Mouse (Mus musculus) R1 (cell line): ENCODE results near the gene Cracr2b.

Experiments used
- DNase-seq: peaks from one replicate; pipeline ENCODE4 v3.0.0-alpha.2; 2018; ENCODE audit warnings: low read depth, low spot score

Cracr2b gene

DNA sequence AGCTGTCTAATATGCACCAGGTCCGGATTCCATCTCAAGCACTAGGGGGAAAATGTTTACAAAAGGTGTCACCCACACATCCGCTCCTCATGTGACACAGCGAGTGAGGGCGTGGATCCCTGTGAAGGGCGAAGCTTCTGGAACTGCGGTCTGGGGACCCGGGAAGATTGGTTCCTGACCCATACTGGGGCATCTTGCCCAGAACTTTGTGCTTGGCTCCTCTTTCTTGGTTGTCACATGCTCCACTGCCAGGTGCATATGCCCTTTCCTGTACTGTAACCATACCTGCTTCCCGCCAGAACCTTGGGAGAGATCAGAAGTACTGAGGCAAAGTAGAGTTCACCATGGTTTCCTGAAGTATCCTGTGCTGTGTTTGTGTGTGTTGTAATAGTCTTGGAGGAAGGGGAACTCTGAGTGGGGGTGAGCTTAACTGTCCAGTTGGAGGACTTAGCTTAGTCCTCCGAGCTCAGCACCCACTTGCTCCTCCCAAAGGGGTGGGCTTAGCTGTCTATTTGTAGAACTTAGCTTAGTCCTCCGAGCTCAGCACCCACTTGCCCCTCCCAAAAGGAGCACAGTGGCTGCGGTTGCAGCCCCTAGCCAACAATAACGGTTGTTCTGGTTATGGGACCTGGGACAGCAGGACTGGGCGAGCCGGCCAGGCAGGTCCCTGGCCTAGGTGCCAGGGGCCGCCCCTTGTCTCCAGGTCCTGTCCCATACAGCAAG is at the start of gene Cracr2b:
Gene Cracr2b (plus strand): TSS at position 704 of the 723 bp plus-strand sequence.
- no peak for DNase-seq

DNA sequence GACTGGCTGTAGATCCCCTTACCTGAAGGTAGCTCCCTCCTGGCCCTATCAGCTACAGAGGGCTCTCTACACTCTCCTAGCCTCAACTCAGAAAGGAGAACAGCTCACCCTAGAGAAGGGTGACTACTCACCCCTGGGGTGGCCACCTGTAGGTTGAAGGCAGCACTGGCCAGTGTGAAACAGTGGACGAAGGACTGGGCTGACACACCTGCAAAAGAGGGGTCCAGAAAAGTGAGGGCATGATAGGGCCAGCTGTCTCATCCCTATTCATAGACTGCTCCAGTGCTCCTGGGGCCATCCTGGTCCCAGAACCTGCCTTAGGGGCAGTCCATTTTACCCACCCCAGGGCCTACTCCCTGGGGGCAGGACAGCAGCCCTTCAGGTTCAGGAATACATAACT is 49.2 kb upstream of the Cracr2b start:
- no peak for DNase-seq

DNA sequence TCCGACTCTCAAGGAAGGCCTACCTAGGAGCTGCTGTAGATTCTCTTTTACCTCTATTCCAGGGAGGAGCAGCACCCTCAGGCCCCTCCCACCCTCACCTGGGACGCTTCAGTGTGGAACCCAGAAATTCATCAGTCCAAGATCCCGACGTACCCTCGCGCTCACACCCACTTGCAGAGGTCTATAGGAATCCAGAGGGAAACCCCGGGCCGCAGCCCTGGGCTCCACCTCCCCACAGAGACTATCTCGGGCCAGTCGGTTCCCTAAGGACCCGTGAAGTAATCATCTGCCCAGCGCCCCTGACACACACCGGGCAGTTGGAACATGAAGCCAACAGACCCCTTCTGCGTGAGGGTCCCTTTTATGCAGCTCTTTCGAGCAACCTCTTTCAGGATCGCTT is 47.6 kb upstream of the Cracr2b start:
- peak; percentile 68 for DNase-seq

DNA sequence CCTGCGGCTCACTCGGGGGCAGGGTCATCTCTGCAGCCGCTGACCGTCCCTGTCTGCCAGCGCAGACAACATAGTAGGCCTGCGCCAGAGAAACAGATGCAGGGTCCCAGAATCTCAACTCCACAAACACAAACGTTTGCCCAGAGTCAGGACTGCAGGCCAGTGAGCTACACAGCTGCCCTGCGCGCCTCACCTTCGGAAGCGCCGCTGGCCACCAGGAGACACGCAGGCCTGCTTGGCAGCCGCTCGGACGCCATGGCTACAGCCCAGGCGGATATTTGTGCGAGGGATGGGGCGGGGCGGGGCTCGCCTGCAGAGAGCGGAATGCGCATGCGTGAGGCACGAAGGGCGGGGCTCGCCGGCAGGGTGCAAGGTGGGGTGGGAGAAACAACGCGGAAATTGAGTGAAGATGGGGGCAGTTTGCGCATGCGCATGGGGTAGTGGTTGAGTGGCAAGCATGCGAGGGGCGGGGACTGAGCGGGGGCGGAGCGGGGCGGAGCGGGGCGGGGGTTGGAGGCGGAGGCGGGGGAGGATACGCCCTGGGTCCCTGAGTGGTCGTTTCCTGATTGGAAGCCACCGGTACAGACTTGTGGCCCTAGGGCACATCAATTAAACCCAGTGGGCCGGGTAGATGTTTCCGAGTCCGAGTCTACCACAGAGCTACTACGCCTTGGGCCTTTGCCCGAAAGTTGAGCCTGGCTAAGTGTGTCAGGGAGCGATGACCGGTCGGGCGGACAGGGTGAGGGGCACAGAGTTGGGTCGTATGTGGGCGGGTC is 46.9 kb upstream of the Cracr2b start, which contains the start of gene Gatd1:
Gene Gatd1 (minus strand): TSS at position 328 of the 776 bp plus-strand sequence.
- DNase-seq = peak; percentile 98

DNA sequence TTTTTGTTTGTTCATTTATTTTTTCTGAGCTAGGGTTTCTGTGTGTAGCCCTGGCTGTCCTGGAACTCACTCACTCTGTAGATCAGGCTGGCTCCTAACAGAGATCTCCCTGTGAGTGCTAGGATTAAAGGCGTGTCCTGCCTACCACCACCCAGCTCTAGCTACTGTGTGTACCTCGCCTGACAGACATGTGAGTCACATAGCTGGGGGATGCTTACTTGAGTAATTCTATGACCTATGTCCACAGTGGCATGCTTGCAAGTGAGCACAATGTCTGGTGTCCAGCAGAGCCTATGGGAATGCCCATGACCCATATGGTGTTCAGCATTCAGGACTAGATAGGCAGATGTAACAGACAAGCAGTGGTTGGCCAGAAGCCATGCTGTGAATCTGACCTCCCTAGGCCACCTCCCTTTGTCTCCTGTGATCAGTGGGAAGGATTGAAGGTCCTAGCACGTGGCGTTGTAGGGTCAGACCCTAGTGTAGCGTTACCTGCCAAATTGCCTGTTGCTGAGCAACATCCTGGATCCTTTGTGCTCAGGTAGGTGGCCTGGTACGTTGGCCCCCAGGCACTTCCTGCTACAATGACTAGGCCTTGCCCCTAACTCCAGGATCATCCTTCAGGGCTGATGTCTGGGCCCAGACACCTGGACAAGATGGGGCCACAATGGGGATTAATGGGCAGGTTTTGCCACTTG is 44.6 kb upstream of the Cracr2b start:
- DNase-seq = peak; percentile 59

DNA sequence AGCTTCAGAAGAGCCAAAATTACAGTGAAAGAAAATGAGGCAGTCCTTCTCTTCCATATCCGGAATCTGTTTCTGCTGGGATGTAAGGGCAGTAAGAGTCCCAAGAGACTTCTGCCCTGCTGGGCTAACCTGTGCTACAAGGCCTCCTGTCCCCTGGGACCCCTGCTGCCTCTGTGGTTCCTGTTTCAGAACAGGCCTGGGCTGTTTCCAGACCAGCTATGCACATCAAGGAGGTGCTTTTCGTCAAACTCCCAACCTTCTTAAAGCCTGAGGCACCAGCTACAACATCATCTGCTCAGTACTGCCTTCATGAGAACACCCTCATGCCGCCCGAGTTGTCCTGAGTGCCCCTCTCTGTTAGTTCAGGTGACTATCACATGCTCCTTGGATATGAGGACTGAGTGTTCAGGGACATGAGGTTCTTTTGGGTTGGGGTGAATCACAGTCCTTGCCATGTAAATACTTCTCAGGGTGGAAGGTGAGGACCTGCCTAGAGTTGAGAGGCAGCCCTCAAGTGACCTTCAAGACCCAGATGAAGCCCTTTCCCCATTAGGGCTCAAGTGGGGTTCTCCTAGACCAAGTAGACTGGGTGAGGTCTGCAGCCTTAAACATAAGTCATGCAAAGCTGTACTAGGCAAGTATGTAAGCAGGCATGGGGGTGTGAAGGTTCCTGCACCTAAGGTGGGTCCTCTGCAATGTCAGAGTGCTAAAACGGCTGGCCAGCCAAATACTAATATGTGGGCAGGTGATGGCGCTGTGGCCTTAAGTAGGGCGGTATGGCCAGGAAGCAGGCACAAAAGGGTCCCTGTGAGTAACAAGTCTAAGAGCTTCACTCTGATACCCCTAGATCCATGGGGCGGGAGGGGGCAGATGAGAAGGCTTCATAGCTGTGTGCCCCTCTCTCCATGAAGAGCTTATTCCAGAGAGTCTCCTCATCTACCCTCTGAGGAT is 42.9 kb upstream of the Cracr2b start:
- DNase-seq = no peak

DNA sequence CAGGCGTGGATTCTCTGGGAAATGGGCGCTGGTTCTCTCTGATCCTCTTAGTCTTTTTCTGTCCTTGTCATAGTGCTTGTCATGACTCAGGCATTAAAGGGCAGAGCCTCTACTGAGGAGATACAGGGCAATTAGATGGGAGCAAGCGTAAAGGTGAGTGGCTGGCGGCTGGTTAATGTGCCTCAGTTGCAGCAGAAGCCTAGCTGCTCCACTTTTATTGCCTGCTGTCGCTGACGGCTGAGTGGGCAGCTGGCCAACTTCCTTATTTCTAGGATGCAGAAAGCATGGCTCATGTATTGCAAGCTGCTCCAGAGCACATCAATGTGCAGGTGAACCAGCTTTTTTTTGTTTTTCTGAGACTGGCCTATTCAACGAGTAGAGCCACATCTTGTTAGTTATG is 41.9 kb upstream of the Cracr2b start:
- DNase-seq = no peak

DNA sequence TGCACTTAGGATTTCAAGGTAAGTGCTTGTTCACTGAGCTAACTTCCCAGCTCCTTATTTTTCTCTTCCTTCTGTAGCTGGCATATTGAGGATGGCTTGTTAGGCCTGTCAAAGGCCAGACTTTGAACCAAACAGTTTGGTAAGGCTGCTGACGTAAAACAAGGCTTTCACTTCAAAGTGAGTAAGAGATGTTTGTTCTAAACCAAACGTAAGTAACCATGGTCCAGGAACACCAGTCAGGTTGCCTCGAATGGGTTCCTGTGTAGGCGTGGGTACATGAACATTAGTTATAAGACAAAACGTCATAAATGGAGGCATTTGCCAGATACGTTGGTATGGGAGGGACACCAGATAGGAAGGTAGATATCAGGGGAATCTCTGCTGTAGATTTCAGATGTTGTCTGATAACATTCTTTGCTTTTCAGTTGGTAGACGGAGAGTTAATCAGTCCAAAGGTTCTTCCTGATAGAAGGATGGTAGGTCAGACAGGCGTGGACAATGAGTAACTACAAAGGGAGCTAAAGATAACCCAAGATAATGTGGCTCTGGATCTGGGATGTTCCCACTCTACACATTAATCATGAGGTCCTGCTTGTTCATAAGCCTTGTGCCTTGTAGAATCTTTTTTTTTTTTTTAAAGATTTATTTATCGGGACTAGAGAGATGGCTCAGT is 40.7 kb upstream of the Cracr2b start:
- no peak for DNase-seq

DNA sequence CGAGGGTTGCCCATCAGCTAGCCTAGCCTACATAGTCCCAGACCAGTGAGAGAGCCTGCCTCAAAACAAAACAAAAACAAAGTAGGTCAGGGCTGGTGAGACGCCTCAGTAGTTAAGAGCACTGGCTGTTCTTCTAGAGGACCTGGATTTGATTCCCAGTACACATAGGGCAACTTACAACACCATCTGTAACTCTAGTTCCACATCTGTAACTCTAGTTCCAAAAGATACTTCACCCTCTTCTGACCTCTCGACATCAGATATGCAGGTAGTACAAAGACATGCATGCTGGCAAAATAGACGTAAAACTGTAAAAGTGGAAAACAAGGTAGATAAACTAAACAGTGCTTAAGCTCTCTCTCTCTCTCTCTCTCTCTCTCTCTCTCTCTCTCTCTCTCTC is 37.1 kb upstream of the Cracr2b start:
- no peak for DNase-seq

DNA sequence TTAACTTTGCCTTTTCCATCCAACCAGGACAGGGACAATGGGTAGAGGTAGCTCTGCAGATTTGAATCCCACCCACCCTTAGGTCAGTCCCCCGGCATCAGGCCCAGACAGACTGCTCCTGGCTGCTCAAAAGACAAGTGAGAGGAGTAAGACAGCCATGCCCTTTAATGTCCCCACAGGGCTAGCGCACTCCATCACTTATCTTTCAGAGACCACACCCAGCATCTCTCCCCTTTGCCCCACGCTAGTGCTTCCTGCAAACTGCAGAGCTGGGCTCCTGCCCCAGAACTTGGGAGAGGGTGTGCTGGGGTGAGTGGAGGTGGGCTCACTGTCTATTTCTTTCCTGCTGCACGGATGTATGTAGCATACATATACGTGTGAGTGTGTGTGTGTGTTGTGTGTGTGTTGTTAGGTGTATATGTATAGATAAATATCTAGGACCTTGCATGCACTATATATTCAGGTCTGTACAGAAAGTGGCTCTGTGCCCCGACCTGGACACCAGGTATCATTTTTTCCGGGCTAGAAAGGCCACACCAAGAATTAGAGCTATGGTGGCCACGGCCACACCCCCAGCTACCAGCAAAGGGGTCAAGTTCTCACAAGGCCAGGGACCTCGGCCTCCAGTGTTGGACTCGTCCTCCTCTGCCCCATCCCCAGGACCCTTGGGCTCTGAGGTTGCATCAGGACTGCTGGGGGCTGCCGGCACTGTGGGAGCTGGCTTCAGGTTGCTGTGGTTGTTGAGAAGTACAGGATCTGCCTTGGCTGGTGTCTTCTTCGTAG is 33.8 kb upstream of the Cracr2b start:
- no peak for DNase-seq

DNA sequence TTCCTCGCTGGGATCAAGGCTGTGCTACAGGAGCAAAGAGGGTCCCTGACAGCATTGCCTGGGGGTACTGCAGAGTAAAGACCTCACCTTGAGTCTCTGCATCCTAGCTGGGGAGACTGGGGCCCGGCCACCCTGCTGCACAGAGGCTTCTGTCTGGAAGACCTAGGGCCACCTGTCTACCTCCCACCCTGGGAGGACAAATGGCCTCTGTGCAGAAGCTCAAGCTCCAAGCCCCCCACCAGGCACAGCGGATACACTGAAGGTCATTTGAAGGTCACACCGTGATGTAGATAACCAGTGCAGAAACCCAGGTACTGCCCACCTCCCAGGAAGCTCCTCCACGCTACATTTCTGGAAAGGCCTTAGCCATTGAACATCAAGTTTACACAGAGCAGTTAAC is 32.2 kb upstream of the Cracr2b start:
- no peak for DNase-seq

DNA sequence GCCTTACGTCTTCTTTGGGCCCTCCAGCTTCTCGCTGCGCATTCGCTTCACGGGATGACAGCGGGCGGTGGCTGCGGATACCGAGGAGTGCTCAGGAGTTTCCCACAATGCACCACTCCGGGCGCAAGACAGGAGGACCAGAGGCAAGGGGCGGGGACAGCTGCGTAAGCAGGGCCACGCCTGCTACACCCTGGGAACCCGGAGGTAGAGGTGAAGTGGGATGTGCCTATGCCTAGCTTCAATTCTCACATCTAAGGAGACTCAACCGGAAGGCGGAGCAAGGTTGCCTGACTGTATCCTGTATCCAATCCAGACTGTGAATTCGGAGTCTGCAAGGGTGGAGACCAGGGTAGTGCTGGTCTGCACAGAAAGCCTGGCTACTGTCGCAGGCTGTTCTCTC is 31.6 kb upstream of the Cracr2b start, which contains the start of gene Cend1:
Gene Cend1 (minus strand): TSS at position 182 of the 400 bp plus-strand sequence.
- DNase-seq = peak; percentile 96

DNA sequence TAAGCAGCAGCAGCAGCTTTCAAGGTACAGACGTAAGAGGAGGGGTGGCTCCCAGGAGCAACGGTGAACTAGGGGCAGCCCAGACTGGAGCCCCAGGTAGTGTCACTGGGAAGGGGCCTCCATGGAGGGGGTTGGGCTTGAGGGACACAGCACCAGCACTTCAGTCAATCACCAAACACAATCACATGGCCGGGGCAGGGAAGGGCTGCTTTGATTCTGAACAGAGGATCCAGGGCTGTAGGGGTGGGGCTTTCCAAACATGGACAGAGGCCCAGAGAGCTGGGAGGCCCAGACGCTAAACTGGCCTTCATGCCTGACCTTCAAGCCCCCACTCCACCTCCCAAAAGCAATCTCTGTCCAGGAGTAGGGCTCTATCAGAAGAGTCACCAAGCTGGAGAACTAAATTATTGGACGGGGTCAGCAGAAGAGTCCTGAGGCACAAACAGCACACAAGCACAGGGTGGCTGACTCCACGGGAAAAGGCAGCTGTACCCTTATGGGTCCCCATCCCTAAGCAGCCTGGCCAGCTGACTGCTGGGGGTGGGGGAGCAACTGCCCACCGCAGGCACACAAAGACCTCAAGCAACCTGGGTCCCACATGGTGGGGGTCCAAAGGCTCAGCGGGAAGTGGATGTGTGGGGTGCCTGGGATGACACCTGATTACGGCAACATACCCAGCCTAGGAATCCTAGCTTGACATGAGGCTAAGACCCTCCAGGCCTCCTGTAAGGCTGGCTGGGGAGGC is 30.9 kb upstream of the Cracr2b start:
- DNase-seq = no peak

DNA sequence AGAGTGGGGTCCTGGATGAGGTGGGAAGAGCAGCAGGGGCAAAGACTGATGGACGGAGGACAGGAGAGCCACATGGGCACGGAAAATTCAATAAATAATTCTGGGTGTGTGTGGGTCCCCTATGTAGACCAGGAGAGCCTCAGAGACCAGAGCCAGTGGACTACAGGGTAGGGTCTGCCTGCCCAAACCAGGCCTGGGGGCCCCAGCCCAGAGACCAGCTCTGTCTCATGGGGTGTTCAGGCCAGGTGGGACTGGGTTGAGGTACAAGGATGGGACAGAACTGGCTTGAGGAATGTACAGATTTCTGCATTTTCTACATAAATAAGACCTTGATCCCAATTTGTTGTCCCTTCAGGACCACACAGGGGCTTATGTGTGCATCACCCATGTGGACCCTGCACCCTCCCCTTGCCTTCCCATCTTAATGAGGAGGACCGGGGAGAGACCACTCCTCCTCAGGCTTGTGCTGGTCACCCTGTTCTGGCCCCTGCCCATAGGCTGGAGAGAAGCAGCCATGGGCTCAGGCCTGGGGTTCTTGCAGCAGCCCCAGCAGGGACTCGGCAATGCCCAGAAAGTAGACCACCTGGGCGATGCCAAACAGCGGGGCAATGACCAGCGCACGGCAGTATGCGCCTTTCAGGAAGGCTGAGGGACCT is 30.2 kb upstream of the Cracr2b start:
- DNase-seq = no peak

DNA sequence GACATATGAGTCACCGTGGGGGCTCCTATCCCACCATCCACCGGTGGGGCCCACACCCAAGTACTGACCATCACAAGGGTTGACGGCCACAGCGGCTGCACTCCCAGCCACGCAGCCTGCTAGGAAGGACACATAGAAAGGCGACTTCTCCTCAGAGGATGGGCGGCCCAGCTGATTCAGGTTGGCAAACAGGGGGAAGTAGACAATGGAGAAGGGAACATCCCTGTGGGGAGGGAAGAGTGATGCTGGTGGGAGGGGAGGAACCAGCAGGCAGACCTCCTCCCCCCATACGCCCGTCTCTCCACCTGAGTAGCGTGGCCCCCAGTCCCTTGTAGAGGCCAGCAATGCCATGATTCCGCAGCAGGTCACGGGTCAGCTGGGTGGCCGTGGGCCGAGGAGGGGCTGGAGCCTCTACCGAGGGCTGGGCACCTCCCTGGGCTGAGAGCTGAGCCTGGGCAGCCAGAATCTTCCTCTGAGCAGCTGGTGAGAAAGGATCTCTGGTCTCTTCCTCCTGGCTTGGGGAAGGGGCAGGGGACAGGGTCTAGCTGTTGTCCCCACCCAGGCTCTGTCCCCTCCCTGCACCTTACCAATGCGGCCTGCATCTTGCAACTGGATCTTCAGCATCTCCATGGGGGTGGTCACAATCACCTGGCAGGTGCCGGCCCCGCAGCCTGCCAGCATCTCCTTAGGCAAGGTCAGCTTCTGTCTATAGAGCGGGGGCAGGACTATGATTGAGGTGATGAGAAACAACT is 29.3 kb upstream of the Cracr2b start:
- no peak for DNase-seq

DNA sequence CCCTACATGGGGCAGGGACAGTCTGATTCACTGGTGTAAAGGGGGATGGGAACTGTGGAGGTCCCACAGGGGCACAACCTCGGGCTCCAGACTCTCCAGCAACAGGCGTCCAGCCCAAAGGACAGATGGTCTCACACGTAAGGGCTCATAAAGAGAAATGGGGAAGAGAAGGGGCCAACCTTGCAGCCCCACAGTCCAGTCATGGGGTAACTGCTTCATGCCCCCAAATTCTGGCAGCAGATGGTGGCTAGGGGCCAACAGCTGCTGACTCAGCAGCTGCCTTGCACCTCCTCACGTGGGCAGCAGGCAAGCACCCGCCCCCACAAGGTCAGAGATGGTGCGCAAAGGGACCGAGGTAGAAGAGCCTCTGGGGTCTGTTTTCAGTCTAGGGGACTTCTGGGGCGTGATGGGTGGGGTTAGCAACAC is 28.7 kb upstream of the Cracr2b start:
- no peak for DNase-seq

DNA sequence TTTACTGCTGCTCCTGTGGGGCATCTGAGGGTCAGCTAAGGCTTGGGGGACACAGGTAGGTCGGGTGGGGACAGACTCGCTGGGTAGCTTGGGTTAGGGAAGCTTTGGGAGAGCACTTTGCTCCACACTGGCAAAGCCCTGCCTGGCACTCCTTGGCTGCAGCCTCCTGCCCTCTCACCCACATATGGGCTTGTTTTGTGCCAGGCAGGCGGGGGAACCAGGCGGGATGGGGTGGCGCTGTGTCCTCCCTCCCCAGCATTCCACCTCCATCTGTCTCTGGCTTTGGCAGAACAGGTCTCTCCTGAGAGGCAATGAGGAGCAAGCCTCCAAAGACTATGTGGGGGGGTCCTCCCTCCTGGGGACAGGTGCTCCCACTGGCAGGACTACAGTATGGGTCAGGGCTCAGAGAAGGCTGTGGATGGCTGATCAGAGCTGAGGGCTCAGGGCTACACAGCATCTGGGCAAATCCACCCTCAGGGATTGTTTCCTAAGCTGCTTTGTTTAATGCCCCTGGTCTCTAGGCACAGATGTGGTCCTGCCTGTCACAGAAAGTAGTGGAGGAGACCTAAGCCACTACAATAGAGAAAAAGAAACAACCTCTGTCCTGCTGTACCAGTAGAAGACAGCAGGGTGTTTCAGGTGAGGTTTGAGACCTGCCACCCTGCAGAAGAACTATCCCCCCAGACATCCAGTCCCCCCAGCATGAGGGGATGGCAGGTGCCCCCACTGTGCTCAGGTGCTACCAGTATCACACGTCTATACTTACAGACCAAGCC is 28.0 kb upstream of the Cracr2b start:
- DNase-seq = no peak
